Mouse (Mus musculus): ENCODE results near the gene Cdc40. TPM values are rescaled to one million over a fixed set of nuclear protein-coding genes. Genes with fewer than 3 reads are reported as not detected.
"Not testable (repeated sequence)": the region's sequence is repeated elsewhere in the genome, so short reads cannot be mapped to it uniquely, and the experiment has no call there.

Cdc40 gene
- total RNA-seq, 2 experiments from 2014 or later: 42.9 to 48.6 TPM

DNA sequence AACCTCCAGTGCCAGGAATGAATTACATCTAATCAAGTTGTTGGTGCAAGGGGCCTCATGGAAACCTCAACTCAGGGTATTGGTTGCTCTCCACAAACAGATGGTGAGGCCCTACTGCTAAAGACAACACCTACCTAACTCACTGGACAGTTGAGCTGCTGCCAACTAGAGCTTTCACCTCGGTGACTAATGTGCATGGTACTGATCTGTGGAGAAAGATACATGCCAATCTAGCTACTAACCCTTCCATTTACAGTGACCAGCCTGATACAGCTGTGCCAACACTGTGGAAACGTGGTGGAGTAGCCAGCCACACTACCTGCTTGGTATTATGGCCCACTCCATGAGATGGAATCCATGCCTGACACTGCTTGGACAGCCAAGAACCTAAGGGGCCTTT, 11.1 kb downstream of the Cdc40 start:
- intact Hi-C loops (cut with DNase I): no loop called here
- no peak for DNase-seq (ENCODE audit: low spot score in 2 of 2)

DNA sequence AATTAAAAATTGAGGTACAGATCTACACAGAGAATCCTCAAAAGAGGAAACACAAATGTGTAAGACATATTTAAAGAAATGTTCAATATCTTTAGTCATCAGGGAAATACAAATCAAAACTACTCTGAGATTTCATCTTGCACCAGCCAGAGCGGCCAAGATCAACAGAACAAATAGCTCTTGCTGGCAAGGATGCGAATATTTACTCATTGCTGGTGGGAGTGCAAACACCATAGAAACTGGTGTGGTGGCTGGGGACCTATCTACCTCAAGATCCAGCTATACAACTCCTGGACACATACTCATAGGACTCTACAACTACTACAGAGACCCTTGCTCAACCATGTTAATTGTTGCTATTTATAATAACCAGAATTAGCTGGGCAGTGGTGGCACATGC, 11.8 kb downstream of the Cdc40 start:
- intact Hi-C loops (cut with DNase I): no loop called here
- DNase-seq (ENCODE audit: low spot score in 2 of 2): no peak

GRCm38 (mm10) chr10:40868081-40868480, 15.0 kb downstream of the Cdc40 start:
- no peak for DNase-seq (ENCODE audit: low spot score in 2 of 2)
- intact Hi-C loops (cut with DNase I): no loop called here

DNA sequence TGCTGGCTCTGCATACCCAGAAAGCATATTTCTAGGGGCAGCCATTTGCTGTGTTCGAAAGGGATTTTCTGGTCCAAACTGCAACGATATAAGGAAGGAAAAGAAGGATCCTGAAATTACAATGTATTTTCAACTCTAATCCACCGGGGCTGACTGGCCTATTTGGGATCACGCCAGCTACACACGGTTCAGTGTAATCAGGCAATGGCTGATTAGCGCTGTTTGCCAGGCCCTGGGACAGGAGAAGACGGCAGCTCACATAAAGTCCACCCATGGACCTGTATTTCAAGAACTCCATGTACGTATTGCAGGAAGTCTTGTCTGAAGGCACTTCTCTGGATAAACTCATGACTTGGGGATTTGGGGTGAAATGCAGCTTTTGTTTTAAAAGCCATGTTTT, 25.5 kb downstream of the Cdc40 start:
- intact Hi-C loops (cut with DNase I): no loop called here
- DNase-seq (ENCODE audit: low spot score in 2 of 2): no peak

DNA sequence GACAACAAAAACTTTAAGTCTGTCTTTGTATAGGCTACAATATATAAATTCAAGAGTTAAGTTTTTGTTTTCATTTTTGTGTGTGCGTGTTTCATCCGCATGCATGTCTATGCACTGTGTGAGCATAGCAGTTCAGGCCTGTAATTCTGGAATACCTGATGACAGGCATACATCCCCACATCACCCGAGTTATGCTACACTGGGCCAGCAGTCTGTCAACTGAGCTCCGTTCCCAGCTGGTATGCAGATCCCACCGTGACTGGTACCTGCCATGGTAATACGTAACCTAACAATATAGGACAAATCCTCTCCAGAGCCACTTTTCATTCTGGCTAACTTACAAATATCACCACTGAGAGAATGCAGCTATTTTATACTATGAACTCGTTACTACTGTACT, 26.4 kb downstream of the Cdc40 start:
- intact Hi-C loops (cut with DNase I): no loop called here
- no peak for DNase-seq (ENCODE audit: low spot score in 2 of 2)

GRCm38 (mm10) chr10:40855616-40856015, 27.5 kb downstream of the Cdc40 start:
- intact Hi-C loops (cut with DNase I): no loop called here
- no peak for DNase-seq (ENCODE audit: low spot score in 2 of 2)

GRCm38 (mm10) chr10:40851138-40851537, 32.0 kb downstream of the Cdc40 start:
- intact Hi-C loops (cut with DNase I): no loop called here
- DNase-seq (ENCODE audit: low spot score in 2 of 2): no peak

- intact Hi-C loops (cut with DNase I): no loop called here
- DNase-seq (ENCODE audit: low spot score in 2 of 2): no peak
Observed at GRCm38 (mm10) chr10:40850644-40851043, 32.5 kb downstream of the Cdc40 start.

- no peak for DNase-seq (ENCODE audit: low spot score in 2 of 2)
- intact Hi-C loops (cut with DNase I): no loop called here
Observed at GRCm38 (mm10) chr10:40847176-40847874, 35.8 kb downstream of the Cdc40 start.

DNA sequence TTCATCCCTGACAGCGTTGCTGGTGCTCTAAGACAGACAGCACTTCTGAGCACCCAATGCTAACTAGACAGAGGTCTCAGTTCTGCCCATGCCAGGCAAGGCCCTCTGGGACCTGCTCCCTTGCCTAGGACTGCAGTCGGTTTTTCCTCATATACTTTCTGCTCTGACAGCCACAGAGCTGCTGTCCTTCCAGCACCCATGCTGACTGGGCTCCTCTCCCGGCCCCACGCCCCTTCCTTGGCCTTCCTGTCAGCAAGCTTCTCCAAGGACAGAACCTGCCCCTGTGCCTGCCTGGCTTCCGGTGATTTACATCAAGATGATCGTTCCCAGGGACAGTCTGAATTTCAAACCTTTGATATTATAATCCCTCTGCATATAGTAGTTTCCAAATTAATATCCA, 37.5 kb downstream of the Cdc40 start:
- intact Hi-C loops (cut with DNase I): no loop called here
- no peak for DNase-seq (ENCODE audit: low spot score in 2 of 2)

- no peak for DNase-seq (ENCODE audit: low spot score in 2 of 2)
- intact Hi-C loops (cut with DNase I): loop anchor here (1.0 to 5.0 kb wide), 4 partner anchors 36 to 206 kb away; partner anchors contain the start of gene Mettl24
Observed at GRCm38 (mm10) chr10:40844546-40844945, 38.6 kb downstream of the Cdc40 start.

DNA sequence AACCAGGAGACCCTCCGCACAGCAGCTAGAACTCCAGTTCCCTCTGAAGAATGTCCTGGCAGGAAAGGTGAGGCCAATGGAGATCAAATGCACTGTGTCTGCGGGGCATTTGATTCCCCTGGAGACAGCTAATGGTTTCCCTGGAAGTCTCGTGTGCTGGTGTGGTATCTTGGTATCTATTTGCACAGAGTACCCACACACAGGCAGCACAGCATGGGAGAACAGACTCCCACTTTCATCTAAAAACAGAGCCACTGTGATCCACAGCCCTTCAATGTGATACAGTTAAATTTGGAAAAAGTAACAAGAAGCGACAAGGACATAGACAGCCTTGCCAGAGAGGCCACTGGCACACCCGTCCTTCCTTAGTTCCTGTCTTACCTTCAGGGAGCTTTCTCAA, 39.3 kb downstream of the Cdc40 start:
- intact Hi-C loops (cut with DNase I): loop anchor here (1.0 to 5.0 kb wide), 4 partner anchors 36 to 206 kb away; partner anchors contain the start of gene Mettl24
- DNase-seq (ENCODE audit: low spot score in 2 of 2): peak in 1 of 2 experiments; percentile 90

DNA sequence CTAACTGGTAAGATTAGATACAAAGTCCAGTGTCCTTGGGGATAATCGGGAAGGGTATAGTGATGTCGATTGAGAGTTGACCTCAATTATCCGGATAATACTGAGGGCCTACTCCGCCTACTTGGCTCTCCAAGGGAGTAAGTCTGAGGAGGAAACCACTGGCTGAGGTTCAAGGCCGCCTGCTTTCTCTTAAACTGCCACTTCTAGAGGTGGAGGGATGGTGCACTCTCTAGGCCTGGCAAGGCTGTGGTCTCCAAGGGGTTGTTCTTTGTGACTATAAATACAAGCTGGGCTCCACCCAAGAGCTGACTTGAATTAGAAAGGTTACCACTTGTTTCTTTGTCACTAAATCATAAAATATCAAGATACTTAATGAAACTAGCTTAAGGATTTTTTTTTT, 43.0 kb downstream of the Cdc40 start:
- no peak for DNase-seq (ENCODE audit: low spot score in 2 of 2)
- intact Hi-C loops (cut with DNase I): loop anchor here (5.0 kb wide), 1 partner anchor 78 kb away; no protein-coding TSS in a partner anchor

DNA sequence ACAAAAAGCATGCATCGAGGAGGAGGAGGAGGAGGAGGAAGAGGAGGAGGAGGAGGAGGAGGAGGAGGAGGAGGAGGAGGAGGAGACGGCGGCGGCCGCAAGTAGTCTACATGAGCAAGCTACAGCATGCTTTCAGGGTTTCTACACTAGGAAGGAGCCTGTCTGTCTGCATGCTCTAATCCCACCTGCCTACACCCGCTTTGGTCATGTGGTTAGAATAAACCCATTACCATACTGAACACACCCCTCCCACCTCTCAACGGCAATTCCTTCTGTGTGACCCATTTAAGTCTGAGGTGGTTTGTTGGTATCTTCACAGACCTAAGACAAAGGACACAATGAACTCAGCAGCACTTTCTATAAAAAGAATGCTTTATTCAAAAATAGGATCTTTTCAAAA, 51.8 kb downstream of the Cdc40 start:
- DNase-seq (ENCODE audit: low spot score in 2 of 2): peak in 1 of 2 experiments; percentile 64
- intact Hi-C loops (cut with DNase I): no loop called here

- peak in 1 of 2 experiments; percentile 68 for DNase-seq (ENCODE audit: low spot score in 2 of 2)
- intact Hi-C loops (cut with DNase I): no loop called here
Observed at GRCm38 (mm10) chr10:40830312-40830711, 52.8 kb downstream of the Cdc40 start.

- DNase-seq (ENCODE audit: low spot score in 2 of 2): peak in 1 of 2 experiments; percentile 57
- intact Hi-C loops (cut with DNase I): no loop called here
Observed at GRCm38 (mm10) chr10:40827706-40828105, 55.4 kb downstream of the Cdc40 start.

DNA sequence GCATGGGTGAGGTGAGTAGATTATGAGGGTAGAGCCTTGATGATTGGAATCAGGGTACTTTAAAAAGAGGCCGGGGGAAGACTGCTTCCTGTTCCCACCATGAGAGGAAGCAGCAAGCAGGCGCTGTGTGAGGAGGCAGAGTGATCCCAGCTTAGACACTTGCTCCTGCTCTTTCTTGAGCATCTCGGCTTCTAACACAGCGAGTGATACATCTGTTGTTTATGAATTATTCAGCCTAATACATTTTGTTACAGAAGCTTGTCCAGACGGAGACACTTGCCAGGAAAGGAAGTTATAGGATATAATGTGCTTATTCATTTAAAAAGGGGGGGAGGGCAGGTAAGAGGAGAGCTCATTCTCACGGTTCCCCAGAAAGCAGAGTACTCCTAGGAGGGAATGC, 57.2 kb downstream of the Cdc40 start:
- intact Hi-C loops (cut with DNase I): no loop called here
- peak in 1 of 2 experiments; percentile 61 for DNase-seq (ENCODE audit: low spot score in 2 of 2)

GRCm38 (mm10) chr10:40816471-40816870, 66.6 kb downstream of the Cdc40 start:
- intact Hi-C loops (cut with DNase I): no loop called here
- DNase-seq (ENCODE audit: low spot score in 2 of 2): no peak

DNA sequence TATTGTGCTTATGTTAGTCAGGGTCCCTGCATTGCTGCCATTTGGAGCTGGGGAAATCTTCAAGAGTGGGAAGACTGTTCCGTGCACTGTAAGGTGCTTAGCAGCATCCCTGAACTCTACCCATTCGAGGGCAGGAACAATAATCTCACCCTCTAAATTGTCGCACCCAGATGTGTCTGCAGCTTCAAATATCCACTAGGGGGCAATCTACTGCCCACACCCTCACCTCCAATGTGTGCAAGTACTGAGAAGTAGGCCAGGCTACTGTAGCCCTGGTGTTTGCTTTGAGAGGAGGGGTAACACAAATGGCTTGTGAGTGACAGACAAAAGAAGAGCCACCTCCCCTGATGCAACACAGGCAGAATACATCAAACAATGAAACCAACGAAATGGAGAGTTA, 69.5 kb downstream of the Cdc40 start:
- no peak for DNase-seq (ENCODE audit: low spot score in 2 of 2)
- intact Hi-C loops (cut with DNase I): no loop called here

DNA sequence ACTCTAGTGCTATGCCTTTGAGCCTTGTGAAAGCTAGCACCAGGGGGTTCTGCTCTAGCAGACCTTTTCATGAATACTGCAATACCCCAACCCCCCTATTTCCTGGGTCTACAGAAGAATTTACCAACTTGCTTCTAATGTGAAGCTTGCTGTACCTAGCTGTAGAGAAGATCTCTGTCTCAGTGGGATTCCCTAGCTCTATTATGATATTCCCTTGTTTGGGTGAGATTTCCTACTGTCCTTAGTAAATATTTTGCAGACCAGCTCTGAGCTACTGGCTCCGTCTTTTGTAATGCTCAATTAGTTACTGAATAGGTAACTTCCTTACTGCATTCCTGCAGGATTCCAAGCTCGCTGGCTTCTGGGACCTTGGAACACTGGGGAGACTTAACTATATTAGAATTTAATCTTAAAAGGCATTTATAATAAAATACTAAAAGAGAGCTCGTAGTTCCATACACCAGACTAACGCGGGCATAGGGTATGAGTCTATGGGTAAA, 73.7 kb downstream of the Cdc40 start:
- intact Hi-C loops (cut with DNase I); DNase-seq (ENCODE audit: low spot score in 2 of 2): not testable (repeated sequence)

DNA sequence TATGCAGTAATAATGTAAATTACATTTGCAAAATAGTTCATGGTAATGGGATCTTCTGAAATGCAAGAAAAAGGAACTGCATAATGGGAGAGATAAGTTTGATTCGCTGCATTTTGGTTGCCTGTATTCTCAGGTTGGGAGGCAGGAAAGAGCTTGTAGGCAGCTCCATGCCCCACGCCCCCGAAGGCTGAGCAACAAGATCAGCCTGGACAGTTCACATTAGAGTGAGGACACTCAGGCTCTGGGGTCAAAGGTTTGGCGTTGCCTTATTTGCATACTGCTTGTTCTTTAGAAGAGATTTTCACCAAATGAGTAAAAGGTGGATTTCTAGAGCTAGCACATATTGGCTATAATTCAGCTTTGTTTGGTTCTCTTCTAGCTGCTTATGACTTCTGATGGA, 76.9 kb downstream of the Cdc40 start:
- DNase-seq (ENCODE audit: low spot score in 2 of 2): no peak
- intact Hi-C loops (cut with DNase I): no loop called here

Data from left cerebral cortex, postnatal 25 days (tissue).